Mouse (Mus musculus) layer of hippocampus, postnatal 10 days (tissue): Measurements from ENCODE around the gene Th. TPM values are rescaled to one million over a fixed set of nuclear protein-coding genes. Genes with fewer than 3 reads are reported as not detected.

Source experiments
- DNase-seq, 2 experiments: peaks; one replicate each; pipeline ENCODE4 v3.0.0; 2021; ENCODE audit warnings: low spot score in 2 of 2
- total RNA-seq, 2 experiments: library from RNA; stranded (reverse); gene quantifications; 2 replicates each; pipeline ENCODE4 v1.2.3; 2021

Th gene
- total RNA-seq, 2 experiments from 2014 or later = 0.64 to 0.89 TPM

- peak; percentile 26 to 36 for DNase-seq
Observed at GRCm38 (mm10) chr7:142902931-142903330, 28.0 kb downstream of the Th start.

GRCm38 (mm10) chr7:142901774-142902173, 29.2 kb downstream of the Th start:
- DNase-seq = no peak

- no peak for DNase-seq
Observed at GRCm38 (mm10) chr7:142899872-142900271, 31.1 kb downstream of the Th start.

- no peak for DNase-seq
Observed at GRCm38 (mm10) chr7:142897471-142897870, 33.5 kb downstream of the Th start.

- DNase-seq = no peak
Observed at GRCm38 (mm10) chr7:142895901-142896665, 34.8 kb downstream of the Th start.

- DNase-seq = peak in 1 of 2 experiments; percentile 7
Observed at GRCm38 (mm10) chr7:142895223-142895840, 35.6 kb downstream of the Th start.

- DNase-seq = peak; percentile 91 to 93
Observed at GRCm38 (mm10) chr7:142894669-142895068, 36.3 kb downstream of the Th start.

GRCm38 (mm10) chr7:142893721-142894639, 36.9 kb downstream of the Th start:
- DNase-seq = no peak

- peak in 1 of 2 experiments; percentile 3 for DNase-seq
Observed at GRCm38 (mm10) chr7:142893296-142893695, 37.6 kb downstream of the Th start.

- DNase-seq = no peak
Observed at GRCm38 (mm10) chr7:142869419-142870163, 61.3 kb downstream of the Th start.

- DNase-seq = peak; percentile 37 to 50
Observed at GRCm38 (mm10) chr7:142850681-142851080, 80.2 kb downstream of the Th start.

Other genes starting within 250 kb of the Th start
- gene Ins2, start 187.7 kb downstream of the Th start, total RNA-seq = not detected
- gene Ascl2, start 38.1 kb upstream of the Th start, total RNA-seq = under 1 TPM; 0.27 to 0.32 TPM
- not detected for gene Tspan32, start 73.9 kb upstream of the Th start, total RNA-seq
- 100 to 1,000 TPM; 395 to 401 TPM for gene Cd81, start 121.6 kb upstream of the Th start, total RNA-seq
- 10 to 100 TPM; 41.9 to 46.0 TPM for gene Tssc4, start 138.1 kb upstream of the Th start, total RNA-seq
- under 1 TPM; 0.31 to 0.59 TPM for gene Trpm5, start 163.5 kb upstream of the Th start, total RNA-seq
- gene Kcnq1, start 175.2 kb upstream of the Th start, total RNA-seq = 1 to 10 TPM; 1.0 to 2.3 TPM